Mouse (Mus musculus): ENCODE data around the gene Gm7138. TPM values are rescaled to one million over a fixed set of nuclear protein-coding genes. Genes with fewer than 3 reads are reported as not detected.
"Not testable (repeated sequence)": the region's sequence is repeated elsewhere in the genome, so short reads cannot be mapped to it uniquely, and the experiment has no call there.

Gene Gm7138
- polyA plus RNA-seq (2015; fragmentation: Nextera tagmentation; extraction: Ambion mirVana), result not detected in 2 replicates

DNA sequence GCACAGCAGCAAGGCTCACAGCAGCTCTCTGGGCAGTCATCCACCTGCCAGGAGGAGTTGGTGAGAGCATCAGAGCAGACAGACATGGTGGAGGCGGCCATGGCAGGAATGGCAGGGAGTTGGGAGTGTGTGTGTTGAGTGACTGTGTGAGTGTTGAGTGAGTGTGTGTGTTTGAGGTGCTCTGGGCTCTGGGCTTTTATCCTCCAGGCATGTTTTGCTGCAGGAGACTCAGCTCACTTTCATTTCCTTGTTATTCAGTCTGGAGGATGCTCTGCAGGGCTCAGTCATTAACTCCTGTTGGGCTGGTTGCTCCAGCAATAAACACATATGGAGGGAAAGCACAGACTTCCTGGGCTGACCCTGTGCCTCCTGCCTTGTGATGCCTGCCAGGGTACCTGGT is at the start of gene Gm7138:
Gene Gm7138, minus strand, starts transcription at position 101 of the 400 bp plus-strand sequence.
- not testable (repeated sequence) for DNase-seq (ENCODE audit: low spot score)

DNA sequence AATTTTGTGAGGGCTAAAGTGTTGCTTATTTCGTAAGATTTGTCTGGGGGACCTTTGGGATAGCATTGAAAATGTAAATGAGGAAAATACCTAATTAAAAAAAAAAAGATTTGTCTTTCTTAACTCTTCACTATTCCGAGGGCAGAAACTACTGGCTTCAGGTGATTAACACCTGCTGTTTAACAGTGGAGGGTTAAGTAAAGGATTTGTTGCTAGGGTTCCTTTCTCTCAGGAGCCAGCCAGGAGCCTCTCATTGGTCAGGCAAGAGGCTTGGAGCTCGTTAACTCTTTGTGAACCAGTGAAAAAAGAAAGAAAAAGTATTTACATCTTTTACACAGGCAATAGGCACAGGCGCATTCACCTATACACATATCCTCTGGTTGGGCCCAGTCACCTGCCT is 42.5 kb upstream of the Gm7138 start:
- no peak for DNase-seq (ENCODE audit: low spot score)

DNA sequence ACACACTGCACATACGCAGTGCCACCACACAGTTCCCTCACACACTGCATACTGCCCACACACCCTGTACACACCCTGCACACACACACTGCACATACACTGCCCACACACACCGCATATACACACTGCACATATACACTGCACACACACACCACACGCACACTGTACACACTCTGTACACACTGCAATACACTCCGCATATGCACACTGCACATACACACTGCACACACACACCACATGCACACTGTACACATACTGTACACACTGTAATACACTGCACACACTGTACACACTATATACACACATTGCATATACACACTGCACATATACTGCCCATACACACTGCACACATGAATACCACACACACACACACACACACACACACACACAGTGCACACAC is 41.8 kb upstream of the Gm7138 start:
- DNase-seq (ENCODE audit: low spot score), result no peak

DNA sequence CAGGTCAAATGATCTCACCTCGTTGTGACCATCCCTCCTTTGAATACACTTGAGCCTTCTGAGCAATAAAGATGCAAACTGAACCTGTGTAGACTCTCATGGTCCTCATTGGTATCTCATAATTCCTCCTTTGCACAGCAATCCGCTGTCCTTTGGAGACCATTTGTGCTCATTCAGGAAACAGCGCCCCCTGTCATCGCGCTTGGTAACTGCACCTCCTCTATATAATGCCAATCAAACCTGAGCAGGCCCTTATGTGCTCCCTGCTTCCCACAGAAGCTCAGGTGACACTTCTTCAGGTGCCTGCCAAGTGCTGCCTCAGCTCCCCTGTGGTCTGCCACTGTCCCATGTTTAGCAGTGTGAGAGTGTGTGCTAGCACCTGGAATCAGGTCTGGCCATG is 38.8 kb upstream of the Gm7138 start:
- DNase-seq (ENCODE audit: low spot score), result peak; percentile 26

DNA sequence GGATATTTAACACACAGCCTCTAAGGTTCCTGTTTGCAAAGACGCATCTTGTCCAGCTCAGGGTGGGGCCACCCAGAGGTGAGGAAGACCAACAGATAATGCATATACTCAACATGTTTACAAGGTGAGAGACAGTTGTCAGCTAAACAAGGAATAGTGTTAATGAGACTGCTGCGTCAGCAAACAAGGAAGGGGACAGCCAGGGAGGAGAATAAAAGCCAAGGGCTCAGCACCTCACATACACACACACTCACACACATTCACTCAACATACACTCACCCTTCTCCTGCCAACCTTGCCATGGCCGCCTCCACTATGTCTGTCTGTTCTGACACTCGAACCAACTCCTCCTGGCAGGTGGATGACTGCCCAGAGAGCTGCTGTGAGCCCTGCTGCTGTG is 37.6 kb upstream of the Gm7138 start, which contains the start of gene Gm2696:
Gene Gm2696, plus strand, starts transcription at position 301 of the 400 bp plus-strand sequence.
- DNase-seq (ENCODE audit: low spot score), result no peak

DNA sequence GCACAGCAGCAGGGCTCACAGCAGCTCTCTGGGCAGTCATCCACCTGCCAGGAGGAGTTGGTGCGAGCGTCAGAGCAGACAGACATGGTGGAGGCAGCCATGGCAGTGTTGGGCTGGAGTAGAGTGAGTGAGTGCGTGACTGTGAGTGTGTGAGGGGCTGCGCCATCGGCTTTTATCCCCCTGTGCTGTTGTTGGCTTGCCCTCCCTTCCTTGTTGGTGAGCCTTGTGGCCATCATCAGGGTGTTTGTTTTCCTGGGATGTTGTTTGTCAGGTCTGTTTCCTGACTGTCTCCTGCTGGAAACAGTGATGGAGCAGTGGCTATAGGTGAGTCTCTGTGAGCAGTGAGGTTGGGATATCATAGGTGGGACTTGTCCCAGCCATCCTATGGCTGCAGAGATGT is 35.0 kb upstream of the Gm7138 start, which contains the start of gene Gm9507:
Gene Gm9507, minus strand, starts transcription at position 101 of the 400 bp plus-strand sequence.
- DNase-seq (ENCODE audit: low spot score), result no peak

DNA sequence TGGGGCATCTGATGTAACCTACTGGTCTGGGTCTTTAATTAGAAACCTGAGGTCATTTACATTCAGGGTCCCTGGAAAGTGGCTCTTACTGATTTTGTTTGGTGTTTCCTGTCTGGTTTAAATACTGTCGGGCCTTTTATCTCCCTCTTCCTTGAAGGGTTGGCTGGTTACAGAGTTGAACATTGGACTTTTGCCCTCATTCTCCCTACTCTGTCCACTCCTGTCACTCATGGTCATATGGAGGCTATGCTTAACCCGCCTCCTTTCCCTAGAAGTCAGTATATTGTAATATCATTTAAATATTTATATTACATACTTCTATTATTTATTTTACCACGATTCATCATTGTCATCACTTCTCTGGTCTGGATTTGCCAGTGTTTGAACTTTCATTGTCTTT is 27.4 kb upstream of the Gm7138 start:
- DNase-seq (ENCODE audit: low spot score), result no peak

DNA sequence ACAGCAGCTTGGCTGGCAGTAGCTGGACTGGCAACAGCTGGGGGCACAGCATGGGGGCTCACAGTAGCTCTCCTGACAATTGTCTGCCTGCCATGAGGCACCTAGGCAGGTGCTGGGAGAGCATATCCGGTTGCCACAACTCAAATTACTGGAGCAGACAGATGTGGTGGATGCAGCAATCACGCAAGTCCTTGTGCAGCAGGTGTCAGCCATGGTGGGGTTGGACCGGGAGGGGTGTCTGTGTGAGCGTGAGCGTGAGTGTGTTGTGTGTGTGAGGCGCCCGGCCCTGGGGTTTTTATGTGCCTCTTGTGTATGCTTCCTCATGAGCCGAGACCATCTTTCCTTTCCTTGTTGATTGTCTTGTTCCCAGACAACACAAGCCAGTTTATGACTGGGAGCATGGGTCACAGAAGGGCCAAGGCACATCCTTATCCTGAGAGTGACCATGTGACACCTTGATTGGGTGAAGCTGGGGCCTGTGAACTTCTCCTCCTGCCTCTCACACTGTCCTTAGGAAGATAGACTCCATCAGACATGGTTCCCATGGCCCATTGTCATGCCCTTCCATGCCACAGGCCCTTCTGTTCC is 22.3 kb upstream of the Gm7138 start, which contains the start of gene Gm19668:
Gene Gm19668, minus strand, starts transcription at position 213 of the 588 bp plus-strand sequence.
- no peak for DNase-seq (ENCODE audit: low spot score)

DNA sequence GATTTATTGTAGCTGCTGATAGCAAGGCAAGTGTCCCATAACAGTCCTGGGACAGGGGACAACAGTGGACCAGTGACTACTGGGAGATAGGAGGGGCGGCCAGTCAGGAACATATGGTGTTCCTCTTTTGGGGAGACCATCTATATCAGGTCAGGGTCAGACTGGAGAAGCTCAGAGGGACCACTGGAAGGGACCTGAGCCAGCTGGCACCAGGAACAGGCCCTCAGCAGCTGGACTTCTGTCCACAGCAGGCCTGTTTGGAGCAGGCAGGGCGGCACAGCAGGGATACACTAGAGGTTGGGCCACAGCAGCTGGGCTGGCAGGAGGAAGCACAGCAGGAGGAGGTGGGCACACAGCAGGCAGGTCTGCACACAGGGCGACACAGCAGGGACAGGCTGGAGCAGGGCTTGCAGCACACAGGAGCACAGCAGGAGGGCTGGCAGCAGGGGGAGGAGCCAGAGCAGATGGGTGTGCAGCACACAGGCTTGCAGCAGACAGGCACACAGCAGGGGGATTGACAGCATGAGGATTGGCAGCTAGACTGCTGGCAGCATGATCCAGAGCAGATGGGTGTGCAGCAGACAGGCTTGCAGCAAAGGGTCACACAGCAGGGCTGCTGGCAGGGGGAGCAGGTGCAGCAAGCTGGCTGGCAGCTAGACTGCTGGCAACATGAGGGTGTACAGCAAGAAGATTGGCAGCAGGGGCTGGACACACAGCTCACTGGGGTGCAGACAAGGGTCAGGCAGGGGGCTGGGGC is 21.6 kb upstream of the Gm7138 start:
- DNase-seq (ENCODE audit: low spot score), result not testable (repeated sequence)

DNA sequence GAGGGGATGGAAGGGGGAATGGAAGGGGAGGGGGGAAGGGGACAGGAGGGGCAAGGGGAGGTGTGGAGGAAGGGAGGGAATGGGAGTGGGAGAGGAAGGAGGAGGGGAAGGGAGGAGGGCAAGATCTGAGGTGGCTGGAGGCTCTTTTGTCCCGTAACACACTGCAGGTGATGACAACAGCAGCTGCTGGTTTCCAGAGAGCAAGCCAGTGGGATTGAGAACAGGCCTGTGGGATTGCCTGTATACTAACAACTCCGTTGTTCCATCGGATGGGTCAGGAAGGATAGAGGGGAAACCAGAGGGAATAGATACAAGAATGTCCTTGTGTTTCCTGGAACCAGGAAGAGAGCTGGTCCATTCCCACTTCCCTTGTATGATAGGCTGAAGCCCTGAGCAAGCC is 20.9 kb upstream of the Gm7138 start:
- no peak for DNase-seq (ENCODE audit: low spot score)

DNA sequence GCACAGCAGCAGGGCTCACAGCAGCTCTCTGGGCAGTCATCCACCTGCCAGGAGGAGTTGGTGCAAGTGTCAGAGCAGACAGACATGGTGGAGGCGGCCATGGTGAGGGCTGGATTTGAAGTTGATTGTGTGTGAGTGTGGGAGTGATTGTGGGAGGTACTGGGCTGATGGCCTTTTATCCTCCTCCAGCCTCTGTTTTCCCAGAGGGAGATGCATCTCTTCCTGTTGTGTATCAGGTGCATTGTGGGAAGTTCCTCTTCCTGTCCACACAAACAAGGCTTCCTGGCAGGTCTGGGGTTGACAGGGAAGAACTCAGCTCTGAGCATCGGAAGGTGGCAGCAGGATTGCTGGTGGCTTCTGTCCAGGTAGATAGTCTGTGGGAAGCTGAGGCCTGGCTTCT is 18.2 kb upstream of the Gm7138 start, which contains the start of gene Gm9639:
Gene Gm9639, minus strand, starts transcription at position 101 of the 400 bp plus-strand sequence.
- no peak for DNase-seq (ENCODE audit: low spot score)

DNA sequence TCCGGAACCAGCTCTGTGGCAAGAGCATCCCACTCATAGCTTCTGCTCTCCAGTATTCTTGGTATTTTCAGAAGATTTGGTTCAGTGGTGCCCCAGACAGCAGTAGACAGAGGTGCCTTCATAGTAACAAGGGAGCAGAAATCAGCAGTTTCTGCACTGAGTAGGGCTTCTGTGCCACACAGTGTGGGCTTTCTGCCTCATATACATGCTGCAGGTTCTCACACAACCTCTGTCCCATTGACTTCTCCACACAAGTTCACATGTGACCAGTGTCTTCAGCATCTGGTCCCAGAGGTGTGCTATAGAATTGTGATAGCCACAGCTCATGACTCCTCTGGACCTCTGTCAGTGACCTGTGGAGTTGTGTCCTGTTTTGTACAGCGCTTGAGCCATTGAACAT is 11.9 kb upstream of the Gm7138 start:
- DNase-seq (ENCODE audit: low spot score), result no peak

DNA sequence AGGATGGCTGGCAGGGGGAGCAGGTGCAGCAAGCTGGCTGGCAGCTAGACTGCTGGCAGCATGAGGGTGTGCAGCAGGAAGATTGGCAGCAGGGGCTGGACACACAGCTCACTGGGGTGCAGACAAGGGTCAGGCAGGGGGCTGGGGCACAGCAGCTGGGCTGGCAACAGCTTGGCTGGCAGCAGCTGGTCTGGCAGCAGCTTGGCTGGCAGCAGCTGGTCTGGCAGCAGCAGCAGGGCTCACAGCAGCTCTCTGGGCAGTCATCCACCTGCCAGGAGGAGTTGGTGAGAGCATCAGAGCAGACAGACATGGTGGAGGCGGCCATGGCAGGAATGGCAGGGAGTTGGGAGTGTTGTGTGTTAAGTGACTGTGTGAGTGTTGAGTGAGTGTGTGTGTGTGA is 11.1 kb upstream of the Gm7138 start, which contains the start of gene Gm7137:
Gene Gm7137, minus strand, starts transcription at position 325 of the 400 bp plus-strand sequence.
- not testable (repeated sequence) for DNase-seq (ENCODE audit: low spot score)

DNA sequence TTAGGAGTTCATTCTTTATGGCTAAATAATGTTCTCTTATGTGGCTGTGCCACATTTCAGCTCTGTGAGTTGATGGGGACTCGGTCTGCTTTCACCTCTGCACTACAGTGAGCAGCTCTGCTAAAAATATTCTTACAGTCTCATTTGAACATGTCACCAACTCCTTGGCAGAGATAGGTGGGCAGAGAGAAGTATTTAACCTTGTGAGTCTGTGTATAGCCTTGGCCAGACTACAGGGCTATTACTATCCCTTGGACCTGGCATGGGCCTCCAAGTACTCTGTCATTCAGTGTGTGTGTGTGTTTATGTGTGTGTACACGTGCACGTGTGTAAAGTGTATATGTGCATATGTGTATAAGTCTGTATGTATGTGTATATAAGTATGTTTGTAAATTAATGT is 6.7 kb upstream of the Gm7138 start:
- not testable (repeated sequence) for DNase-seq (ENCODE audit: low spot score)

DNA sequence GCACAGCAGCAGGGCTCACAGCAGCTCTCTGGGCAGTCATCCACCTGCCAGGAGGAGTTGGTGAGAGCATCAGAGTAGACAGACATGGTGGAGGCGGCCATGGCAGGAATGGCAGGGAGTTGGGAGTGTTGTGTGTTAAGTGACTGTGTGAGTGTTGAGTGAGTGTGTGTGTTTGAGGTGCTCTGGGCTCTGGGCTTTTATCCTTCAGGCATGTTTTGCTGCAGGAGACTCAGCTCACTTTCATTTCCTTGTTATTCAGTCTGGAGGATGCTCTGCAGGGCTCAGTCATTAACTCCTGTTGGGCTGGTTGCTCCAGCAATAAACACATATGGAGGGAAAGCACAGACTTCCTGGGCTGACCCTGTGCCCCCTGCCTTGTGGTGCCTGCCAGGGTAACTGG is 5.7 kb upstream of the Gm7138 start, which contains the start of gene Gm3250:
Gene Gm3250, minus strand, starts transcription at position 101 of the 400 bp plus-strand sequence.
- DNase-seq (ENCODE audit: low spot score), result not testable (repeated sequence)

DNA sequence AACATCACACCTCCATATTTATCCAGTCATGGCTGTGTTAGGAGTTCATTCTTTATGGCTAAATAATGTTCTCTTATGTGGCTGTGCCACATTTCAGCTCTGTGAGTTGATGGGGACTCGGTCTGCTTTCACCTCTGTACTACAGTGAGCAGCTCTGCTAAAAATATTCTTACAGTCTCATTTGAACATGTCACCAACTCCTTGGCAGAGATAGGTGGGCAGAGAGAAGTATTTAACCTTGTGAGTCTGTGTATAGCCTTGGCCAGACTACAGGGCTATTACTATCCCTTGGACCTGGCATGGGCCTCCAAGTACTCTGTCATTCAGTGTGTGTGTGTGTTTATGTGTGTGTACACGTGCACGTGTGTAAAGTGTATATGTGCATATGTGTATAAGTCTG is 4.6 kb downstream of the Gm7138 start:
- not testable (repeated sequence) for DNase-seq (ENCODE audit: low spot score)

DNA sequence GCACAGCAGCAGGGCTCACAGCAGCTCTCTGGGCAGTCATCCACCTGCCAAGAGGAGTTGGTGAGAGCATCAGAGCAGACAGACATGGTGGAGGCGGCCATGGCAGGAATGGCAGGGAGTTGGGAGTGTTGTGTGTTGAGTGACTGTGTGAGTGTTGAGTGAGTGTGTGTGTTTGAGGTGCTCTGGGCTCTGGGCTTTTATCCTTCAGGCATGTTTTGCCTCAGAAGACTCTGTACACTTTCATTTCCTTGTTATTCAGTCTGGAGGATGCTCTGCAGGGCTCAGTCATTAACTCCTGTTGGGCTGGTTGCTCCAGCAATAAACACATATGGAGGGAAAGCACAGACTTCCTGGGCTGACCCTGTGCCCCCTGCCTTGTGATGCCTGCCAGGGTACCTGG is 5.5 kb downstream of the Gm7138 start, which contains the start of gene Gm3238:
Gene Gm3238, minus strand, starts transcription at position 101 of the 400 bp plus-strand sequence.
- DNase-seq (ENCODE audit: low spot score), result not testable (repeated sequence)

DNA sequence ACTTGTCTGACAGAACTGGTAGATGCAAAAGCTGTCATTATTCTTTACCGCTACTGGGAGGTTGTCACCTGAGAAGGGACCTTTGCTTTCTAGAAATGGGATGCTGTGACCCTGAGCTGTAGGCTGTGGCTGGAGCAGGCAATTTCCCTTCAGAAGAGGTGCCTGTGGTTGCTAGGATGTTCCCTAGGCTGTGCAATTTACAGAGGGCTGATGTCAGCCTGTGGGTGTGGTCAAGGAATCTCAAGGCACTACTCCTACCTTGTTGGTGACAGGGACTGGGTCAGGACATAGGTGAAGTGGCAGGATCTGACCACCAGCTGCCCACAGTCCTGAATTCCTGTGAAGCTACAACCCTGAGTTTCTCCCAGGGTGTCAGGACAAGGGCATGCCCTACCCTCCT is 7.0 kb downstream of the Gm7138 start:
- DNase-seq (ENCODE audit: low spot score), result no peak

DNA sequence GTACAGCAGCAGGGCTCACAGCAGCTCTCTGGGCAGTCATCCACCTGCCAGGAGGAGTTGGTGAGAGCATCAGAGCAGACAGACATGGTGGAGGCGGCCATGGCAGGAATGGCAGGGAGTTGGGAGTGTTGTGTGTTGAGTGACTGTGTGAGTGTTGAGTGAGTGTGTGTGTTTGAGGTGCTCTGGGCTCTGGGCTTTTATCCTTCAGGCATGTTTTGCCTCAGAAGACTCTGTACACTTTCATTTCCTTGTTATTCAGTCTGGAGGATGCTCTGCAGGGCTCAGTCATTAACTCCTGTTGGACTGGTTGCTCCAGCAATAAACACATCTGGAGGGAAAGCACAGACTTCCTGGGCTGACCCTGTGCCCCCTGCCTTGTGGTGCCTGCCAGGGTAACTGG is 17.2 kb downstream of the Gm7138 start, which contains the start of gene Gm3233:
Gene Gm3233, minus strand, starts transcription at position 101 of the 400 bp plus-strand sequence.
- not testable (repeated sequence) for DNase-seq (ENCODE audit: low spot score)

DNA sequence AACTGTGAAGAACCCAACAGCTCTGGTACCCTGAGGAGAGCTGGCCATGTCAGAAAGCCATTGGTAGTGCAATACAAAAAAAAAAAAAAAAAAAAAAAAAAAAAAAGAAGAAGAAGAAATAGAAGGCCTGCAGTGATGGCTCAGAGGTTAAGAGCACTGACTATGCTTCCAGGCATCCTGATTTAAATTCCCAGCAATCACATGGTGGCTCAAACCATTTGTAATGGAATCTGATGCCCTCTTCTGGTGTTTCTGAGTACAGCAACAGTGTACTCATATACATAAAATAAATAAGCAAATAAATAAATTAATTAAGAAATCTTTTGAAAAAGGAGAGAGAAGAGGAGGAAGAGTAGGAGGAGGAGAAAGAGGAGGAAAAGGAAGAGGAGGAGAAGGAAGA is 23.3 kb downstream of the Gm7138 start:
- no peak for DNase-seq (ENCODE audit: low spot score)

DNA sequence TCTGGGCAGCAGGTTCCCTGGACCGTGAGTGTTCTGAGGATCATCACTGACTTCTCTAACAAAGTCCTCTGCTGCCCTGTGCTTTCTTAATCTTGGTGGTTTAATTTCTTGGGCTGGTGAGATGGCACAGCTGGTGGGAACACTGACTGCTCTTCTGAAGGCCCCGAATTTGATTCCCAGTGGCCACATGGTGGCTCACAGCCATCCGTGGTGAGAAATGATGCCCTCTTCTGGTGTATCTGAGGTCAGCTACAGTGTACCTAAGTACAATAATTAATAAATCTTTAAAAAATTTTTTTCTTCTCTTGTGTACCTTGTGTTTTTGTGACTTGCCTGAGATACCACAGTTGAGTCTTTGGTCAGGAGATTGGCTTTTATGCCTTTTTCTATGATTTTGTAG is 24.4 kb downstream of the Gm7138 start:
- not testable (repeated sequence) for DNase-seq (ENCODE audit: low spot score)

DNA sequence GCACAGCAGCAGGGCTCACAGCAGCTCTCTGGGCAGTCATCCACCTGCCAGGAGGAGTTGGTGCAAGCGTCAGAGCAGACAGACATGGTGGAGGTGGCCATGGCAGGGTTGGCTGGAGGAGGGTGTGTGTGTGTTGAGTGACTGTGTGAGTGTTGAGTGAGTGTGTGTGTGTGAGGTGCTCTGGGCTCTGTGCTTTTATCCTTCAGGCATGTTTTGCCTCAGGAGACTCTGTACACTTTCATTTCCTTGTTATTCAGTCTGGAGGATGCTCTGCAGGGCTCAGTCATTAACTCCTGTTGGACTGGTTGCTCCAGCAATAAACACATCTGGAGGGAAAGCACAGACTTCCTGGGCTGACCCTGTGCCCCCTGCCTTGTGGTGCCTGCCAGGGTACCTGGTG is 25.5 kb downstream of the Gm7138 start, which contains the start of gene Gm9736:
Gene Gm9736, minus strand, starts transcription at position 101 of the 400 bp plus-strand sequence.
- not testable (repeated sequence) for DNase-seq (ENCODE audit: low spot score)

All from thymus, postnatal 0 days (tissue).